Mouse (Mus musculus) retina, embryonic 14.5 days (tissue): Measurements from ENCODE around the gene Gm867.

ENCODE experiments used
- DNase-seq: peaks from one replicate; pipeline ENCODE4 v3.0.0-alpha.2; 2015; ENCODE audit warnings: low spot score

Gene Gm867

DNA sequence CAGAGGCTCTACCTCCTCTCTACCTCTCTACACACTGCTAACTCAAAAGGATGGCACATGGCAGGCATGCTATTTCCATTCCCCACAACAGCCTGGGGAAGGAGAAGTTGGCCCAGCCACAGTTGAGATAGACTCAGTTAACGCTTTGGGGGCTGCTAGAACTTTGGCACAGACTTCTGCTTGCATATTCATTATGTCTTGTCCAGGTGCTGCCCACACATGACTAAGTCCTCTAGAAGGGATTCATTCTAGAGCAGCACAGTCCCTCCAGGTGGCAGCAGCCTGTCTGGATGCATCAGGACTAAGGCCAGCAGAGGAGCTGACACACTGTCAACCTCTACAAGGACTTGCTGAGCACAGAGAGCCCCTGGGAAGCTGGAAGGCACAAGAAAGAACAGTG is 44.3 kb downstream of the Gm867 start:
- no peak for DNase-seq

DNA sequence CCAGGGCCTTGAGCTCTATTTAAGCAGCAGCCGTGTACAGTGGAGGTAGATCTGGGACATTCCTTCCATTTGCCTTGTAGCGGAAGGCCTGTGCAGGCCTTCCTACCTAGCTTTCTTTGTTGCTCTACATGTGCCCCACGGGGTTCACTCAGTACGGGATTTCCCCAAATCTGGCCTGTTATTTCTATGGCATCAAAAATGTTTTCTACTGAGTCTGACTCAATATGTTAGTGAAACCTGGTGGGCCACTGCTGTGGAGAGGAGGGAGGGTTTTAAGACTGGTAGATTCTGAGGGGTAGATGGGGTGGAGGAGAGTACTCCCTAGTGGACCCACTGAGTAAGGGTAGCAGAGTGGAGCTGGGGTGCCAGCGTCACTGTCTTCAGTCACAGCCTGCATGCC is 44.7 kb downstream of the Gm867 start:
- no peak for DNase-seq

DNA sequence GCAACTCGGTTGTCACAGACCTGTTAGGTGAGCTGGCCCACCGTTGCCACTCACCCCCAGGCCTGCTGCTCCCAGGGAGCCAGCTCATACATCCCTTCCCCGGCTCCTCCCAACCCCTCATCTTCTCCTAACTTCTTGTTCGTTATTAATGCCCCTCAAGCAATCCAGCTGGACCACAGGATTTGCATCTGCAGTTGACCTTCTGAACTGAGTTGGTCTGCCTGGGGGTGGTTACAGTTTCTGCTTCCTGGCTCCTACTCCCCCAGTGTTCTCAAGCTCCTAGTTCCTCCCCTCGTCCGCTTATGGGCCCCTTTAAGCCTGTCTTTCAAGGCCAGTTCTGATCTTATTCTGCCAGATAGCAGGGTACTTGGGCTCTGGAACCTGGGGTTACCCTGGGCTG is 45.9 kb downstream of the Gm867 start:
- no peak for DNase-seq

DNA sequence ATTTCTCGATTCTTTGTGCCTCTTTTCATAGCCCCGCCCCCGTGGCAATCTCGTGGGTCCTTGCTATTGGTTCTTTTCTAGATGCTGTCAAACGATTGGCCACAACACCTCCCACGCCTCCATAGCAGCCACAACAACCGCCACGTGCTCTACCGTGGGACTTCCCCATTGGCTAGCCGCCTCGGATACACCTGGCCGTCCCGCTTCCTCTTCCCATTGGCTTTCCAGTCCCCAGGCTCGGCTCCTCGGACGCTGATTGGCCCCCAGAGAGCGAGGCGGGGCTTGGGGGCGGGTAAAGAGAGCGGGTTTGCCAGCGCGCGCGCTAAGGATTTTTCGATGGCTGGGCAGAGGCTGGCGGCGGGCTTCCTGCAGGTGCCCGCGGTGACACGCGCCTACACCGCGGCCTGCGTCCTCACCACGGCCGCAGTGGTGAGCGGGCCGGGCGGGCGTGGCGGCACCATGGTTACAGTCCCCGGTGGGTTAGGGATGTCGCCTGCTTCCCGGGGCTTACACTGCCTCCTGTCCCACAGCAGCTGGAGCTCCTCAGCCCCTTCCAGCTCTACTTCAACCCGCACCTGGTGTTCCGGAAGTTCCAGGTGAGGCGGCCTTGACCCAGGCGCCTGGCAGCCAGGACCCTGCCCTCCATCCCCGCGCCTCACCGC is 47.3 kb downstream of the Gm867 start, which contains the start of gene Derl3:
TSS of gene Derl3 (plus strand) at position 325 of the 662 bp plus-strand sequence.
- DNase-seq: peak; percentile 94

DNA sequence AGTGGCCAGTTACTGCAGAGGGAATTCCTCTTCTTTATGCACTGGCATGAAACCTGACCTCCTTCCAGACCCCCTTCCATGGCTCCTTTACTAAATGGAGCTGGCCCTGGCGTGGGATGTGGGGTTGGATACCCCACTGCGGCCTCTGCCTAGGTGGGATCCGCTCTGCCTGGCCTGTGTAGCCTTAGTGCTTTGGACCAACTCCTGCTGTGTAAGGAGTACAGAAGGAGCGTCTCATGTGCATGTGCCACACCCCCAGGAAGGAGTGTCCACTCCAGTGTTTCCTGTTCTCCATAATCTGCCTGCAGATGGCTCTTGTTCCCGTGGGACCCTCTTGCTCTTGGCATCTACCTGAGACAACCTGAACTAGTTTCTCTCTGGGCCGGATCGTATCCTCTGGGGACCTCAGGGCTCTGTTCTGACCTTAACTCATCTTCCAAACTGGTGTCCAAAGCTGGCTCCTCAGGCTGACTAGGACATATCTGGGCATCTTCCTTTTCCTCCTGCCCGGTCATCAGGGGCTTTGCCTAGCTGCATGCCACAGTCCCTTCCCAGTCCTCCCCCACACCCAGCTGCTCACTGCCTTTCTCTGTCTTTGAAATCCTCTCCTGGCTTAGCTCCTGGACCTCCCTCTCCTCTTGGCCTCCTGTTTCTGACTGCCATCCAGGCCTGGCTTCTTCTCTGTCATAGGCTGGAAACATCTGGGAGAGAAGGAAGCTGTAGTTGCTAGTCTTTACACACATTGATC is 50.9 kb downstream of the Gm867 start:
- DNase-seq: no peak
